Mouse (Mus musculus) left cerebral cortex, adult 11 months (tissue): Measurements from ENCODE around the gene Rgs10.

ENCODE experiments used
- DNase-seq: peaks from one replicate; pipeline ENCODE4 v3.0.0; 2022; ENCODE audit warnings: low spot score

The Rgs10 gene

DNA sequence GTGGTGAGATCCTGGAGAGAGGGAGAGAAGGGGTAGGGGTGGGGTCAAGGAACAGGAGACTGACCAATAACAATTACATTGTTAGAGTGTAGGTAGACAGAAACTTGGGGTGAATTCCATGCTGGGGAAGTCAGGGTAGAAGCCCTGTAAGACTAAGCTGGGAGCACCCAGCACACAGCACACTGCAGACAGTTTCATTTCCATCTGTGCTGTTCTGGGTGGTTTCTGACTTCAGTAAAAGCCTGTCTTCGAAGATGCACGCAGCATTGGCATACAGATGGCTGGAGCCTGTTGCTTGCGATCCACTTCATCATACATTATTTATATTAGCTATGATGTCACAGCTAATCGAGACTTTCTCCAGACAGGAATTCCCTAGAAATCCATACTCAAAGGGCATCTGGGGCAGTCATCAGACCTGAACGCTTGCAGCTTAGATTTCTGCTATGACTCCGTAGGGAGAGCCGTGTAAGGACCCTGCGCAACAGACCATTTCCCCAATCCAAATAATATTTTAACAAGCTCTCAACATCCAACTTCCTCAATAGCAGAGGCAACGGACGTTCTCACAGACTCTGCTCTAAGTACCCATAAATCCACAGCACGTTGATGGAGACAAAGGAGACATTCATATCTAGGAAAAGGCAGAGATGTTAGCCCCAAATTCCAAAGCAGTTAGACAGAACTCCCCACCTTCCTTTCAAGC lies 7.7 kb downstream of the Rgs10 start:
- DNase-seq: no peak

DNA sequence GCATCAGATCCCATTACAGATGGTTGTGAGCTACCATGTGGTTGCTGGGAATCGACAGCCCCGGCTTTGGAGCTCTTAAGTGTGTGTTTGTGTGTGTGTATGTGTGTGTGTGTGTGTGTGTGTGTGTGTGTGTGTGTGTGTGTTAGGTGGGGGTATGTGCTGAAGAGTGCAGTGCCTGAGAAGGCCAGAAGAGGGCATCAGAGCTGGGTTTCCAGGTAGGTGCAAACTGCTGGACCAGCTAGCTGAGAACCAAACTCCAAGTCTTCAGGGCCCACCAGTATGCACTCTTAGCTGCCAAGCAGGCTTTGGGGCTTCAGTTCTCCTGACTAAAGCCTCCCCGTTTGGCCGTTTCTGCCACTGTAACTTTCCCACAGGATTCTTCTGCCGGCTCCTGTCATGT lies 10.3 kb downstream of the Rgs10 start:
- no peak for DNase-seq

DNA sequence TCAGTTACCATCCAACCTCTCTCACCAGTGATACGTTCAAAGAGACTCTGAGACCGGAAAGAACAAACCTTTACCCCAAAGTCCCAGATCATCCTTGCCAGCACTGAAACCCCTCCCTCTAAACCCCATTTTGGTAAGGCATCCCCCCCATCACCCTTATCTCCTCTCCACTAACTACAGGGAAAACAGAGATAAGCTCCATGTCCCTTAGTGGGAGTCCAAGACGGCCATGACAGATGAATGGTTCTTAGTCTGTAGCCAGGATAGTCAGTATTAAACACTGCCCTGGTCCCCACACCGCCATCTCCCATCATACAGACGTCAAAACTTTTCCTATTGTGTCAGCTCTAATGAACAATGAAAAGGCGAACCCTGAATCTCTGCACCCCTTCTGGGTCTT lies 14.6 kb downstream of the Rgs10 start:
- DNase-seq: no peak

DNA sequence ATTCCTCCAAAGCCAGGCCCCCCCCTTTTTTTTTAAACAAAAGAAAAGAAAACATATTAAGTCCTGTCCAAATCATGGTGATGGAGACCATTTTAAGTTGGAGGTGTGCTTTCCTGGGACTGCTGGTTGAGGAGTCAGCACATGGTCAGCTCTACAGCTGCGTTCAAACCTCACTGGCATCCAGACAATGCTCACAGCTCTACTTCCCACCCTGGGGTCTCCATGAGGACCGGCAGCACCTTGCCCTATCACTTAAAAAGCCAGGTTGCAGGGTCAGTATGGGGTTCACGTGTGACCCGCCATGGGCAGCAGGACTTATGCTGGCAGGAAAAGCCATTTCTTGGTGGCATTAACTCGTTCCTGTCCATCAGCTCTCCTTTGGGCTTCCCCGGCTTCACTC lies 15.0 kb downstream of the Rgs10 start:
- DNase-seq: no peak

DNA sequence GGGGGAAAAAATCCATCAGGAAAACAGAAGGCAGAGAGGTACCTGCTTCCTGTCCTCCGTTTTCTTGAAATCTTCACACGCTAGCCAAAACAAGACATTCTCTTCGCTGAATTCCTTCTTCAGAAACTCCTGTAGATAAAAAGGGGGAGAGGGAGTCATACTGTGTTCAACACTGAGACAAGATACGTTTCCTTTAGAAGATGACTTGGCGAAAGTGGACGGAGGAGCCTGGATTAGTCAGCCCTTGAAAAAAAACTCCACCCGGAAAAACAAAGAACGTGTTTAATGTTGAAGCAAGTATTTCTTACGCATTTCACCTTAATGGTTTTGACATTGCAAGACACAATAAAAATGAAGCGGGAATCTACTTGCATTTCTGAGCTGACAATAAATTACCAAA lies 15.4 kb downstream of the Rgs10 start:
- no peak for DNase-seq

DNA sequence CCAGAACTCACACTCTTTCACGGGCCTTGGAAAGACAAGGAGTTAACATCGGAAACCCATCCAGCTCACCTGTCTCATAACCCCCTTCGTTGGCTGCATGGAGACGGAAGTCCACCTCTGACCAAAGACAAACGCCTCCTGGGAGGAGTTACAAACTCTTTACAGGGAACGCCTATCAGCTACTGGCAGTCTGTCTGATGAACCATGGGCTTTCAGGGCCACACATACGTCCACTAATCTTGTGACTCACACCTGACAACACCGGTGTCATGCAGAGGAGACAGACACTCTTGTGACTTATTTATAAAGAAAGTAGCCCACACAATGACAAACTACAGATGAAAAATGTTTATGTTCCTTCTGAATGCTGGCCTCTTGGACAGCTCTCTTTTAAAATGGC lies 16.0 kb downstream of the Rgs10 start:
- no peak for DNase-seq

DNA sequence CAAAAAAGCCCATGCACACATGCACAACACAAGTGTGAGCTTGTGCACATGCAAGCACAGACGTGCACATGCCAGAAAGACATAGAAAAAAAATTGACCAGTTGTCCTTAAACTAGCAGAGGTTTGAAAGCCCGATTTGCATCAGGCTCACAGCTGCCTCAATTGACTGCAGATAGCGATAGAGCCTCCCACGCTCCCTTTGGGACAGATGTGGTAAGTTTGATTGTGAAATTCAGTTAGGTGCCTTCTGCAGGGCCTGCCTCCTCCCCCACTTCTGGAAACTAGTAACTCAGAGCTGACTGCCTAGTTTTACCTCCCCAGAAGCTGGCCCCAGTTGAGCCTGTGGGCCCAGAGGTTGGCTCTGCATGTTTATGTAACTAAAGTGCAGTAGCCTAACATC lies 19.9 kb downstream of the Rgs10 start:
- DNase-seq: no peak

DNA sequence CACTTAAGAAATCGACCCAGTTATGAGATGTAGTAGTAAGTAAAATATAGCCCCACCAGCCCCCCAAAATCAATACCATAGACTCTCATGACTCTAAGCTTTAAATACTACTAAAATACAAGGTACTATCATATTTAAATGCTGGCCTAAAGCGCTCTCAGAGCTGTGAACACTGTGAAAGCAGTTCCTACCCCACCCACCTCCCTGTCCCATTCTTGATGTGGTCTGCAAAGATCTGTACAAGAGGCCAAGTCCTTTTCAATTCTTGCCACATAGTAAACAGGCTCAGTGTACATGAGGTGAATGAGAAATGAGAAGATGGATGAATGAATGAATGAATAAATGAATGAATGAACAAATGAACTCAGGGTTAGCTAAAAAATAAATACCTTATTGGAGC lies 21.5 kb downstream of the Rgs10 start:
- no peak for DNase-seq

DNA sequence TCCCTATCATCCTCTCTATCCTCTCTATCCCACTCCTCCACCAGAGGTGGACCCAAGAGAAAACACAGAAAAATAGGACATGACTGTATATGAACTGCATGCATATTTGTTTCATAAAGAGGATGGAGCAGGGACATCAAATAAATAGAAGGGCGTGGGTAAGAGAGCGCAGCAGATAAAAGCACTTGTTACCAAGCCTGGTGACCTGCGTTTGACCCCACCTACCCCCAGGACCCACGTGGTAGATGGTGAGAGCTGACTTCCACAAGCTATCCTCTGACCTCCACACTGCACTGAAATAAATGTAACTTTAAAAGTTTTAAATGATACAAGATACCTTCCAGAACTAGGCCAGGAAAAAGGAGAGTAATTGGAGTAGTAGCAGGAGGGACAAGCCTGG lies 24.8 kb downstream of the Rgs10 start:
- no peak for DNase-seq

DNA sequence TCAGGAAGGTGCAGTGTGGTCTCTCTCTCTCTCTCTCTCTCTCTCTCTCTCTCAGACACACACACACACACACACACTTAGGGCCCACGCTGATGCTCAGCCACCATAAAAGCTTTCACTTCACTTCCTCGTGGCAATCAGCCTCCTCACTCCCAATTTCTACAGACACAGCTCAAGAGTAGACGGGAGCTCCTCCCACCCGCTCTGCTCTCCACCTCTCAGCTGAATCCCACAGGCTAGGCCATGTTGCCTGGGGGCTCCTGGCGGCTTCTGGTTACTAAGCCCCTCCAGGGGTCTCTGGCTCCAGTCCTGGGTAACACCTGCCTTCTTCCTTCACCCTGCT lies 25.6 kb downstream of the Rgs10 start:
- DNase-seq: no peak

DNA sequence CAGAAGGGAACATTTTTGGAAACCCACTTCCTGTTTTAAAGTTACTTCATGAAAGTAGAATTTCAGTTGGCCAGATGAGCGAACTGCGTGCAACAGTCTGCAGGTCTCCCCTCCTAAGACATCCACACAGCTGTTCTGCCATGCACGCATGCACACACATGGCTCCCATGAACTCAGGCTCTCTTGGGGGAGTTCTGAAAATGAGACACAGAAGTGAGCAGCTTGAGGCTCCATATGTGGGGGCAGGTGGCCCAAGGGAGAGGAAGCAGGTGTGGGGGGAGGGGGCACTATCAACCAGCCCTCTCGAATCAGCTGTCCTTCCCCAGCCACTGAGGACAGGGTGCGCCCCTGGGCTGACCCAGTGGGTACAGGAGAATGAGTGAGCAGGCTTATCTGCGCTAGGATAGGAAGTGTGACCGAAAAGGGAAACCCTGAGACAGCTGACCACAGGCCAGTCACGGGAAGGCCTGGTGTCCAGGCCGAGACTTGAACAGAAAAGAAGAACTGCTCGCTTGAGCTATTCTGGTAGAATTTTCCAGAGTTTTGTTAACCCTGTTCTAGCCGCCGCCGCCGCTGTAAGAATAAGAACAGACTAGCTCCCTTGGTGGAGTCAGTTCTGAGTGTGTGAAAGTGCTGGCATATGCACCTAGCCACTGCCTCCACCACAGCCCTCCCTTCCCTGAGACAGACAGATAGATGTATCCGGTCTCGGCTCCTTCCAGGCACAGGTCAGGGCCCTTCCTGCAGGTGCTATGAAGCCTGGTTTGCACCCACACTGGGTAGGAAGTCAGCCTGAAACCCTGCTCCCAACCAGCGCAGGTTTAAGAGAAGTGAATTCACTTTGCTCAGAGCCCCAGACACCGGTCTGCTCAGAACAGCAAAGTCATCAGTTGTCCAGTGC lies 26.2 kb downstream of the Rgs10 start:
- DNase-seq: no peak

DNA sequence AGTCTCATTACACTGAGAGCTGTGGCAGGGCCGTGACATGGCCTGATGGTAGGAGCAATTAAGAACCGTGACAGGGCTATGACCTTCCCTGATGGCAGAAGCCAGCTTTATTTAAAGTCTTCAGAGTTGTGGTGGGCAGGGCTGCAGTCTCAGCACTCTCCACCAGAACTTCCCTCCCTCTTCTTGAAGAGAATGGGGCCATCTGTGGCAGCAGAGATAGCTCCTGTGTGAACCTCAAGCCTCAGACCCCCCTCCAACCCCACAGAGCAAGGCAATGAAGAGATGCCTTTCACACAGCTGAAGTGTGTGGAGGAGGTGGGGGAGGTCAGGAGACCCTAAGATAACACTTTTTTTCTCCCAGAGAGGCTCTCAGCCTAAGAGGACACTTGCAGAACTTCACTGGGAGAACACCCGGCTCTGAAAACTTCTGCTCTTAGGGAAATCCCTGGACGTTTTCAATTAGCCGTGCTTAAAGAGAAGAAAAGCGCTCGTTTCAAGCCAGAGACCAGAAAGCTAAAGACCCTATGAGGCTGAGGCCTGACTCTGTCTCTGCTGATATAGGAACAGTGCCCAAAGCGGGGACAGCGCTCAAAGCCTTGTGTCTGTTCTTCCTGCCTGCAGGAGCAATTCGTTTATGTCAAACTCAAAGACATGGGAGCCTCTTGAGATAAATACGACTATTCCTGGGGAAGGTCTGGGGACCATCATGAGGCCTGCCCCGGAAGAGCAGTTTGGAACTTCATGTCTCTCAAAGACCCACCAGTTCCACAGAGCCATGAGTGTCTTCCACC lies 27.1 kb downstream of the Rgs10 start:
- DNase-seq: no peak

DNA sequence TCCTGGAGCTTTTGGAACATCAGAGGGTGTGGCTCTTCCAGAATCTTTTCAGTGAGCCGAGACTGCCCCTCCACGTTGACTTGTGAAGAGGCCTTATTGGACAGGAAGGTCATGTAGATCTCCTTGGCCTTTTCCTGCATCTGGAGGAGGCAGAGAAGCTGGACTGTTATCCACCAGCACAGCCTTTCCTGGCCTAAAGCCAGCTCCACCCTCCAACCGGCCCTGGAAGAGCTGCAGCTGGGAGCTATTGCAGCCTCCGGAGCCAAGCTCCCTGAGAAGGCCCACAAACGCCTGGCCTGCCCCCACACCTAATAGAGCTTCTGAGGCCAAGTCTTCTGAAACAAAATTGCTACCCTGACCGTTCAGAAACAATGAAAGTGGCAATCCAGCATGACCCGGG lies 29.6 kb downstream of the Rgs10 start:
- DNase-seq: no peak

DNA sequence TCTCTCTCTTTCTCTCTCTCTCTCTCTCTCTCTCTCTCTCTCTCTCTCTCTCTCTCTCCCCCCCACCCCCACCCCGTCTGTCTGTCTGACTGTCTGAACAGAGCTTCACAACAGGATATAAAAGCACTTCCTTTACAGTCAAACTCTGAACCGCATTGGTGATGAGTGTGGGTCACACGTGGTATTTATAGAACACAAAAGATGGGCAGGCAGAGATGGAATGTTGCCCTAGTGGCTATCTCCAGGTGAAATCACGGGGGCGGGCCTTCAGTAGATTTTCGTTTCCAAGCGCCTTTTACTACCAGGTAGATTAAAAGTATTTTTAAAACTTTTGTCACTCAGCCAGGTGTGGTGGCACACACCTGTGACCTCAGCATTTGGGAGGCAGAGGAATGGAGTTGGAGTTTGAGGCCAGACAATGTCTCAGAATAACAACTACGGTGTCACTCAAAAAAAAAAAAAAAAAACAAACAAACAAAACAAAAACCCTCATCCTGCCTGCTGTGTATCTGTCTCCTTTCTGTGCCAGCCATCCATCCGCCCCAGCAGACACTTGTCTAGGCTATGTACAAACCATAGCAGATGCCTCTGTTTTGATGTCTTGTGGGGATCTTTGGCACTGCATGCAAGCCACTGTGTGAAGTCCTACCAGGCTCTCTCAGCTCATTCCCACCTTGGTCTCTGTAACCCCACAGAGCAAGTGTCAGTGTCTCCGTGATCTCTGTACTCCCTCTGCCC lies 34.7 kb downstream of the Rgs10 start:
- DNase-seq: no peak

DNA sequence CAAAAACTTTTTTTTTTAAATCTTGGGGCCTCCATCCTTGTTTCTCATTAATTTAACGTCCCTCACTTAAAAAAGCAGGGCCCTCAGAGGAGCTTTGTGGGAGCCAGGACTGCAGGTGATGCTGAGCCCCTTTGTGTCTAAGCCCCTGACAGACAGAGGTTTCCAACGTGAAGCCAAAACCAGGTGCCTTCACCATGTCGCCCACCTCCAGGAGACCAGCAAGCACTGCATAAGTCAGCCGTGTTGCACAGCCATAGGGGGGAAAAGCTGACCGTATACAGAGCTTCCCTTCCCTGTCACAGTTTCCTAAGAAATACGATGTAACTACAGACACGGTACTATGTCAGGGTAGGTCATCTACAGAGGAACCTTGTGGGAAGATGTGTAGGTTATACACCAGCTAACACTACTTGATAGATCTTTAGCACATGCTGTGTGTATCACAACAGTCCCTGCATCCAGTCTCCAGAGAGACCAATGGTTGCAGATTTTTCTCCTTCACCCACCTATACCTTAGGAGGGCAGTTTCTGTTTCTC lies 35.3 kb downstream of the Rgs10 start:
- no peak for DNase-seq

DNA sequence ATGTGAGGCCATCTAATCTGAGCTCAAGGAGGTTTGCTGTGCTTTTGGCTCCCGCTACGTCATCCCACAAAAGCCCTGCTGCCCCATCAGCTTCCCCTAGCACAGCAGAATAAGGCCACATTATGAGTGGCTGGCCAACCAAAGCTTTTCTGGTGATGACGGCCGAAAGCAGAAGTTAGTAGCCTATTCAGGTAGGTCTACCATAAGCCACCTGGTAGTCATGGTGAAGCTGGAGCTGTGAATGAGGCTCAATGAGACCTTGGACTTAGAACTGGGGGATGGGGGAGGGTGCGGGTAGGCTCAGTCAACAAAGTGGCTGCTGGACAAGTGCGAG lies 36.1 kb downstream of the Rgs10 start:
- no peak for DNase-seq

DNA sequence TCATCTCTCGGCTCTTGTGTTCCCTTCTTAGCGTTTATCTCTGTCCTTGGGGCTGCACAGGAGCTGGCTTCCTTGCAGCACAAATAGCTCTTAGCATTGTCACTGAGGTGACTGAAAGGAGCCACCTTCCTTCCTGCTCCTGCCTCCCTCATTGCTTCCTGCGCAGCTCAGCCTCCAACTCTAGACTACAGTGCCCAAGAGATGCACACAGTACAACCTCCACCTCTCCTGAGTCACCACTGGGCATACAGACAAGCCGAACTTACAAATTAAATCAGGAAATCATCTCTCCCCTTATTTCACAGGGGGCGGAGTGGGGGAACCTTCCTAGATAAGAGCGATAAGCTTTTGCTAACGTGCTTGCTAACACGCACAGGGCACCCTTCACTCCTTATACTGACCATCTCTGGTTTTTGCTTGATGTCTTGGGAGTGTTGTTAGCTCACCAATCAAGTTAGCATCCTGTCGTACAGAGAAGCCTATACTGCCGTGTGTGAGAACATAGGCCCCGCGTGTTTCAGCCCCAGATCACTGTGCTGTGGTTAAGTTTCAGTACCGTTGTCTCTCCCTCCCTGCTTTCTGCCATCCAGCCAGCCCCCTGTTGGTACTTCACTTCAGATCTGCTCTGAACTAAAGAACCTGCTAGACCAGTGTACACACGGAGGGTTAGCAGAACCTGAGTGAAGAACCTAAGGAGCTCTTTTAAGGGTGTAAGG lies 36.6 kb downstream of the Rgs10 start:
- DNase-seq: no peak

DNA sequence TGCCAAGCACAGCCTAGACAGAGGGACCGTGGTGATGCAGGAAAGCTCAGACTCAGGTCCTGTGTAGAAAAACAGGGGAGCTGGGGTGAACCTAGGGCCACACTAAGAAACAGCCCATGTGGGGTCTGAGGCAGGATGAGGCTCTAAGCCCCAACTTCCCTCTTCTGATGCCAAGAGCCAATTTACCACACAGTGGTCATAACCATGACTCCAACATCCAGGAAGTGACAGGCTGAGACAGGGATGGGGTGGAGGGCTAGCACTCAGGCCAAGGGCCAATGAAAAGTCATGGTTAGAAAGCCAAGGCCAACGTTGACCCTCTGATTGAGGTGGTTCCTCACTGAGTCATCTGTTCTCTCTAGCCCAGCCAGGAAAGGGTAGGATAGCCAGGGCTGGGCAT lies 37.6 kb downstream of the Rgs10 start:
- no peak for DNase-seq

DNA sequence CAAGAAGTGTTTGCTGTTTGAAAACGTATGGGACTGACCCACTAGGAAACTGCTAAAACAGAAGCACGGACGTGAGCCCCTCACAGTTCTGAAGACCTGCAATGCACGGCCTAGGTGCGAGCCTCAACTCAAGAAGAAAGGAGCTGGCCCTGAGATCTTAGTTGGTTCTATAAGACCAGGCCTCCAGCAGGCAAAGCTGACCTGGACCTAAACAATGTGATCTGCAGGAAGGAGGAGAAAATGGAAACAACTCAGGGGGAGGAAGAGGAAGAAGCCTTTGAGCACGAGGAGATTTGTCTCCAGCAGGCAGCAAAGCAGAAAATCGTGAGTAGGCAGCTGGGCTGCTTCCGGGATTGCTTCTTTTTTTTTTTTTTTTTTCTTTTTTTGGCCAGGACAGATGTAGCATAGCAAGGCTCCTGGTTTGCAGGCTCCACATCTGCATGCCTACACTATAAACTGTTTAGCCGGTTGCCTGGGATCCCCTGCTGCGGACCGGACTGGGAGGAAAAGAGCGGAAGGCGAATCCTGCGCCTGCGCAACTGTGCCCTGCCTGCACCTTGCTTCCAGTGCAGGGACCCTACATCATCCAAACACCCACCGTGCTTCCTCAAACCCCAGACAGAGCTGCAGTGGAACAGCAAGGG lies 39.3 kb downstream of the Rgs10 start:
- DNase-seq: no peak

DNA sequence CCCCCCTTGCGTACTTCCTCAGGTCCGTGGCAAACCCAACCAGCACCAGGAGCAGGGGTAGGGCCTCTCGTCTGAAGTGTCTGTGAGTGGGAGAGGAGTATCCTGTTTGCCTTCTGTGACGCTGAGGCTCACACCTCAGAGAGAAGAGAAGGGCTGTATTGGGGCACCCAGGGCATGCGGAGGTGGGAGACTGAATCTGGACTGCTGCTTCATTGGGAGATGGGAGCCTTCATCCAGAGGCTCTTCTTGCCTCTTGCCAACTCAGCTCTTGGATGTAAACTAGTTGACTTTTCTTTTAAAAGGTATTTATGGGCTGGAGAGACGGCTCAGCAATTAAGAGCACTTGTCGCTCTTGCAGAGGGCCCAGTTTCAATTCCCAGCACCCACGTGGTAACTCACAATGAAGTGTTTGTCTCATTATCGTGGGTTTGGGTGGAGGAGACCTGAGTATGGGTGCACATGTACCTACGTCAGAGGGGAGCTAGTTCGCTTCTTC lies 42.3 kb downstream of the Rgs10 start:
- no peak for DNase-seq

DNA sequence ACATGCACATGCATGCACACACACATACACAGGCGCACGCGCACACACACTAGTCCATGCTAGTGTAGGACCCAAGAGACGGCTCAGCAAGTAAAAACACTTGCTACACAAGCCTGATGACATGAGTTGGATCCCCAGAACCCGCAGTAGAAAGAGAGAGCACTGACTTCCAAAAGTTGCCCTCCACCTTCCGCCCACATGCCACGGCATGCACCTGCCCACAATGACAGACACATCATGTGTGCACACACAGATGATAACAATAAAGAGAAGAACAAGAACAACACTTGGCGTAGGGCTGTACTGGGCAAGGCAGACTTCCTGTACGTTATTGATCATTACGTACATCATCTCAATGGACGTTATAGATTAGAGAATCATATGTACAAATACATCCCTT lies 44.4 kb downstream of the Rgs10 start:
- no peak for DNase-seq
